Mouse (Mus musculus) megakaryocyte-erythroid progenitor cell, adult 5-6 weeks (primary cell): ENCODE data around the gene Cldn3. TPM values are rescaled to one million over a fixed set of nuclear protein-coding genes. Genes with fewer than 3 reads are reported as not detected.

Source experiments
- ATAC-seq: replicated peaks from 2 replicates; pipeline ENCODE4 v1.8.0; 2016; ENCODE audit warnings: mild to moderate bottlenecking, inconsistent platforms; ENCODE audit not compliant: severe bottlenecking, poor library complexity, low FRiP score, low TSS enrichment
- total RNA-seq, 2 experiments: library from RNA; stranded (forward) in 1 of 2; stranded (reverse) in 1 of 2; fragments of 200-1000, 215-1000 nt in 1 of 2; fragments of >200 nt in 1 of 2; fragmentation: Nextera tagmentation in 1 of 2; gene quantifications; 2 replicates each; pipeline ENCODE4 v1.2.3; 2014 to 2017

Gene Cldn3
- total RNA-seq, 2 experiments from 2014 or later: not detected

- ATAC-seq: no peak
Measured at GRCm38 (mm10) chr5:134998359-134998758, 12.3 kb downstream of the Cldn3 start.

GRCm38 (mm10) chr5:134999797-135000196 is 13.8 kb downstream of the Cldn3 start:
- no peak for ATAC-seq

GRCm38 (mm10) chr5:135000751-135001150 is 14.7 kb downstream of the Cldn3 start:
- no peak for ATAC-seq

GRCm38 (mm10) chr5:135001309-135001708 is 15.3 kb downstream of the Cldn3 start:
- peak; percentile 73 for ATAC-seq

GRCm38 (mm10) chr5:135002151-135002550 is 16.1 kb downstream of the Cldn3 start:
- ATAC-seq: no peak

- ATAC-seq: no peak
Measured at GRCm38 (mm10) chr5:135007802-135008571, 22.0 kb downstream of the Cldn3 start.

- ATAC-seq: peak; percentile 80
Measured at GRCm38 (mm10) chr5:135008671-135009589, 22.9 kb downstream of the Cldn3 start, which contains the start of gene Abhd11. TSS of gene Abhd11 (plus strand) at chr5:135009152.

GRCm38 (mm10) chr5:135009590-135010319 is 23.7 kb downstream of the Cldn3 start:
- ATAC-seq: peak; percentile 59

- no peak for ATAC-seq
Measured at GRCm38 (mm10) chr5:135010320-135010709, 24.3 kb downstream of the Cldn3 start.

- ATAC-seq: no peak
Measured at GRCm38 (mm10) chr5:135010841-135011743, 25.1 kb downstream of the Cldn3 start.

GRCm38 (mm10) chr5:135011809-135012613 is 26.0 kb downstream of the Cldn3 start:
- ATAC-seq: no peak

GRCm38 (mm10) chr5:135012671-135013441 is 26.8 kb downstream of the Cldn3 start:
- ATAC-seq: no peak

- ATAC-seq: peak; percentile 75
Measured at GRCm38 (mm10) chr5:135015497-135015896, 29.5 kb downstream of the Cldn3 start.

- no peak for ATAC-seq
Measured at GRCm38 (mm10) chr5:135016224-135016759, 30.3 kb downstream of the Cldn3 start.

GRCm38 (mm10) chr5:135021814-135022213 is 35.8 kb downstream of the Cldn3 start:
- no peak for ATAC-seq

- ATAC-seq: peak; percentile 67
Measured at GRCm38 (mm10) chr5:135023344-135024173, 37.5 kb downstream of the Cldn3 start, which contains the start of gene Stx1a. TSS of gene Stx1a (plus strand) at chr5:135023482.
